Mouse (Mus musculus) regulatory T cell (primary cell): ENCODE measurements around the gene Snrnp70.

Source experiments
- in situ Hi-C: fragments of 300-600 bp; cut with MboI, MseI; formaldehyde crosslinking; loops from one replicate; pipeline ENCODE4 v1.15.1; 2025; ENCODE audit warnings: high pct_unique_total_duplicates

Gene Snrnp70

GRCm38 (mm10) chr7:45395578-45396336, at the start of gene Snrnp70:
Gene Snrnp70 (minus strand): TSS chr7:45395742.
- in situ Hi-C loops: no loop called here

DNA sequence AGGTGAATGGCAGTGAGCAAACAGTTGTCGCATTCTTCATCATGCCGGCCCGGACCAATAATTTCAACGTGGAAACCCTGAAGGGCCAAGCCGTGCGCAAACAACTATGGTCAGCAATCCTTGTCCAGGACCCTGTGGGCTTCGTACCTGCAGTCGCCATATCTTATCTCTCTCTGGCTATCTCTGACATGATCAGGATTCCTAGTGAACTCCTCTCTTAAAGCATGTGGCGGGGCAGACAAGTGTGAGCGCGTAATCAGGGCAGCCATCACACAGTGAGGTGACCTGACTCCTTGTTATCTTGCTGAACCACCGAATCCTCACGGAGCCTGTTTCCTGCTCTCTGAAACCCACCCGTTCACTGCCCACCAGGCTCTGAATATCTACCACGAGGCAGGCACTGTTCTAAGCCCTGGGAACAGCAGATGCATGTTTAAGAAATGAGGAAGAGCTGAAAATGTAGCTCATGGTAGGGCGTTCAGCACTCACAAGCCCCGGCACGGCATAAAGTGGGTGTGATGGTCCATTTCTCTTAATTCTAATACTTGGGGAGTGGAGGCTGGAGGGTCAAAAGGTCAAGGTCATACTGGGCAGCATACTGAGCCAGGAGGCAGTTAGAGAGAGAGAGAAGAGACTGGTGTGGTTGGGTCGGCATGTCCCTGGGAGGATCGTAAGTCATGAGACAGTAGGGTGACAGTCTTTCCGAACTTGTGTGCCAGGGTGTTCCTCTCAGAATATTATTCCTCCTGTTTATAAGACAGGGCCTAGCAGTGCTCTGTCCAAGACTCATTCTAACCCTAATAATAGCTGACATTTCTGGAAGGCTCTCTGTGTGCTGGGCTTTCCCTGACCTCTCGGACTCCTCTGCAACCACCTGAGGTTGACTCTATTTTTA, 48.2 kb upstream of the Snrnp70 start:
- in situ Hi-C loops: no loop called here

GRCm38 (mm10) chr7:45437521-45438276, 42.2 kb upstream of the Snrnp70 start, which contains the start of gene Ruvbl2:
Gene Ruvbl2 (minus strand): TSS chr7:45438096.
- in situ Hi-C loops: loop anchor here (10.0 kb wide), 1 partner anchor 377 kb away; the partner anchor contains the start of gene Cyth2

DNA sequence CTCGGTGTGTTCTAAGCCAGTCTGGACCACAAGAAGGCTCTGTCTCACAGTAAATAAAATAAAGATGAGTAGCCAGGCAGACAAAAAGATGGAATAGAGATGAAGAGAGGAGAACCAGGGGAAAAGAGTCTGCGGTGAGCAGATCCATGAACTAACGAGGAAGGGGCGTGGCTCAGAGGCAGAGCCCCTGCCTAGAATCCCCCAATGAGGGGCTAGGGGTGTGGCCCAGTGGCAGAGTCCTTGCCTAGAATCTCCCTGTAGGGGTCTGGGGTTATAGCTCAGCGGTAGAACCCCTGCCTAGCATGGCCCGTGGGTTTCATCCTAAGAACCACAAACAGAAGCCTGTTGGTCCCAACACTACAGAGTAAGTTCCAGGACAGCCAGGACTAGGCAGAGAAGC, 41.5 kb upstream of the Snrnp70 start:
- in situ Hi-C loops: loop anchor here (10.0 kb wide), 1 partner anchor 378 kb away; the partner anchor contains the start of gene Cyth2

DNA sequence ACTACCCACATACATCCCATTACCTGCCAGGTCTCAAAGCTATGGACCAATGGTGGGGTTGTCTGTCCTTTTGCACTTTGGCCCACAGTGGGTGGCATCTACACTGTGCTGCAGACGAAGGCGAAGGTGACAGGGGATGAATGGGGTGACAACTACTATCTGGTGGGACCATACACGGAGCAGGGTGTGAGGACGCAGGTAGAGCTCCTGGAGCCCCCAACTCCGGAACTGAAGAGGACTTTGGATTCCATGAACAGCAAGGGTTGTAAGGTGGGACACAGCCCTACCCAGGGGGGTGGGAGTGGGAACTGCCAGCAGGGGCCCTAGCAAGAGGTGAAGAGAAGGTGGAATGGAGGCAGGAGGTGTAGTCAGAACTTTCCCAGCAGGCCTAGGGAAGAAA, 40.9 kb upstream of the Snrnp70 start:
- in situ Hi-C loops: loop anchor here (10.0 kb wide), 1 partner anchor 378 kb away; the partner anchor contains the start of gene Cyth2

GRCm38 (mm10) chr7:45435038-45435437, 39.5 kb upstream of the Snrnp70 start:
- in situ Hi-C loops: loop anchor here (10.0 kb wide), 1 partner anchor 380 kb away; the partner anchor contains the start of gene Cyth2

GRCm38 (mm10) chr7:45434203-45435015, 38.9 kb upstream of the Snrnp70 start, which contains the start of gene Gys1:
Gene Gys1 (plus strand): TSS chr7:45434844.
- in situ Hi-C loops: loop anchor here (10.0 kb wide), 1 partner anchor 380 kb away; the partner anchor contains the start of gene Cyth2

GRCm38 (mm10) chr7:45433835-45434202, 38.3 kb upstream of the Snrnp70 start:
- in situ Hi-C loops: loop anchor here (10.0 kb wide), 1 partner anchor 381 kb away; the partner anchor contains the start of gene Cyth2

DNA sequence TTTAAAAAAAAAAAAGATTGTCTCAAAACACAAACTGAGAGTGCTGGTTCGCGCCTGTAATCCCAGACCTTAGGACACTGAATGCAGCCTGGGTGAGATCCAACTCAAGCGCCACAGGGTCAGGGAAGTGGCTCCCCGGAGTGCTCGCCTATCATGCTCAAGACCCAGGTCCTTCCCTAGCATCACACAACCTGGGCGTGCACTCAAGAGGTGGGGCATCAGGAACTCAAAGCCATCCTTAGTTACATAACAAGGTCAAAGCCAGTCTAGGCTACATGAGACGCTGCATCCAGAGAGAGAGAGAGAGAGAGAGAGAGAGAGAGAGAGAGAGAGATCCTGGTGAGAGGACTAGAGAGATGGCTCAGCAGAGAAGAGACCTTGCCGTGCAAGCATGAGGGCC, 31.0 kb upstream of the Snrnp70 start:
- in situ Hi-C loops: no loop called here

DNA sequence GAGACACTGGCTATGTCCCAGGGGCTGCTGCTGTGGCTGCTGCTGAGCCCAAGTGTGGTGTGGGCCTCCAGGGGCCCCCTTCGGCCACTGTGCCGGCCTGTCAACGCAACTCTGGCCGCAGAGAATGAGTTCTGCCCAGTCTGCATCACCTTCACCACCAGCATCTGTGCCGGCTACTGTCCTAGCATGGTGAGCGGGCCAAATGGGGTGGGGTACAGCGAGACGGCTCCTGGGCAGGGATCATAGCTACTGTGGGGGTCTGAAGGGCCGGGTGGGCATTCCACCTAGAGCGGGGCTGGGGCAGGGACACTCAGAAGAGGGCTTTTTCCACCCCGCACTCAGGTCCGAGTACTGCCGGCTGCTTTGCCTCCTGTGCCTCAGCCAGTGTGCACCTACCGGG, 25.7 kb upstream of the Snrnp70 start:
- in situ Hi-C loops: no loop called here

- in situ Hi-C loops: no loop called here
Observed at GRCm38 (mm10) chr7:45420615-45420919, 25.0 kb upstream of the Snrnp70 start, which contains the start of gene Lhb. Gene Lhb (plus strand): TSS chr7:45420820.

DNA sequence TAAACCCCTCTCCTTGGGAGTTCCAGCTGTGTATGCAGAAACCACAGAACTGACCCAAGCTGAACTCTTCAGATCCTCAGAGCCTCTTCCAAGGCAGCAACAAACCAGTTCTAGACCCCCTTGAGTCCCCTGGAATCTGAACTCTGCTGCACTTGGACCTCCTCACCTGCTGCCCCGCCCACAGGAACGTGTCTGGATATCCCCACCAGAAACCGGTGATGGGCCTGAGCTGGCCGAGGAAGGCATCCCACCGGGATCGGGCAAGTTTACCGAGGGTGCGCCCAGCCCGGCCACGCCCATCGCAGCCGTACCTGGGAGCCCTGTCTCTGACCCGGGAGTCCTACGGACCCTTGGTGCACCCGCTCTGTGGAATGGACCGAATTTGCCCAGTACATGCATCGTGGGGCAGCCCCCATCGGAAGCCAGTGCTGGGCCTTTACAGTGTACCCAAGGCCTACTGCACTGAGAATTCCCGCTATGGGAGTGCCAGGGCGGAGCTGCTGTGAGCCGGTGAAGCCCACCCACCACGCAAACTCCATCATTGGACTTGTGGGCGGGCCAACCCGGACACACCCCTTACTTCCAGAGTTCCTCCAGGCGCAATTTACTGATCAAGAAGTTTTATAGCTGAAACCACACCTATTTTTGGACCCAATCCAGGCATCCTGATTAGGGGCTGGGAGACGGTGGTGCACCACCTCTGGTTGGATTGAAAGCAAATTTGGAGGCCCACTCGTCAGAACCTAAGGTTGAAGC, 24.5 kb upstream of the Snrnp70 start:
- in situ Hi-C loops: no loop called here

GRCm38 (mm10) chr7:45417962-45418492, 22.5 kb upstream of the Snrnp70 start:
- in situ Hi-C loops: no loop called here

- in situ Hi-C loops: no loop called here
Observed at GRCm38 (mm10) chr7:45415636-45416035, 20.1 kb upstream of the Snrnp70 start.

GRCm38 (mm10) chr7:45414740-45415224, 19.2 kb upstream of the Snrnp70 start:
- in situ Hi-C loops: no loop called here

DNA sequence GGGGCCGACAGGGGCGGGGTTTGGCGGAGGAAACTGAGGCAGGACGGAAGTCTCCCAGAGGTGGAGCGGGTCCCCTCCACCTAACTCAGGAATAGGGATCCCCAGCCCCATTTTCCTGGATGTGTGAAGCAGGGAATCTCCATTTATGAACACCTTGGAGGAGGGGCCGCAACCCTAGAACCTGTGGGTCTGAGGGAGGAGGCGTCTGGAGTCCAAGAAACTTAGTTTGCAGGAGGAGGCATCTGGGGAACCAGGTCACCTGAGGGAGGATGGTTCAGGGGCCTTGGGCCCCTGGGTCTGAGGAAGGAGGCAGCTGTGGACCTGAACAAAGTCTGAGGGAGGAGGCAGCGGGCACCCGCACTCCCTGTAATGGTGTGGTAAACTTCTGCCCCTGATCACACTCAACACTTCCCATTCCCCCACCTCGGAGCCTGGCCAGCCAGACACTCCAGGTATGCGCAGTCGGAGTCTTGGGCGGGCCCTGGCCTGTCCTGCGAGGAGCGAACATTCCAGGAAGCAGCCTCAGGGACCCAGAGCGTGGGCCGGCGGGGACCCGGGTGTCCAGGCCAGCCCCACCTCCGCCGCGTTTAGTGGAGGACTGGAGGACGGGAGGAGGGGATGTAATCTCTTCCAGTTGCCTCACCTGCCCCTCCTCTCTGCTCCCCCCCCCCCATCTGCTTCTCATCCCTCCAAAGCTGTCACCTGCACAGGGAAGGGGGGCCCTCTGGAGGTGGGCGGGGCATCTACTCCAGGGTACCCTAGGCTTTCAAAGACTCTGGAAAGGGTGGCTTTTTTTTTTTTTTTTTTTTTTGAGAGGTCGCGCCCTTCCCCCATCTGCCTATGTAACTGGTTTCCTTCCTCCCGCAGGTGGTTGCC, 18.6 kb upstream of the Snrnp70 start:
- in situ Hi-C loops: no loop called here

DNA sequence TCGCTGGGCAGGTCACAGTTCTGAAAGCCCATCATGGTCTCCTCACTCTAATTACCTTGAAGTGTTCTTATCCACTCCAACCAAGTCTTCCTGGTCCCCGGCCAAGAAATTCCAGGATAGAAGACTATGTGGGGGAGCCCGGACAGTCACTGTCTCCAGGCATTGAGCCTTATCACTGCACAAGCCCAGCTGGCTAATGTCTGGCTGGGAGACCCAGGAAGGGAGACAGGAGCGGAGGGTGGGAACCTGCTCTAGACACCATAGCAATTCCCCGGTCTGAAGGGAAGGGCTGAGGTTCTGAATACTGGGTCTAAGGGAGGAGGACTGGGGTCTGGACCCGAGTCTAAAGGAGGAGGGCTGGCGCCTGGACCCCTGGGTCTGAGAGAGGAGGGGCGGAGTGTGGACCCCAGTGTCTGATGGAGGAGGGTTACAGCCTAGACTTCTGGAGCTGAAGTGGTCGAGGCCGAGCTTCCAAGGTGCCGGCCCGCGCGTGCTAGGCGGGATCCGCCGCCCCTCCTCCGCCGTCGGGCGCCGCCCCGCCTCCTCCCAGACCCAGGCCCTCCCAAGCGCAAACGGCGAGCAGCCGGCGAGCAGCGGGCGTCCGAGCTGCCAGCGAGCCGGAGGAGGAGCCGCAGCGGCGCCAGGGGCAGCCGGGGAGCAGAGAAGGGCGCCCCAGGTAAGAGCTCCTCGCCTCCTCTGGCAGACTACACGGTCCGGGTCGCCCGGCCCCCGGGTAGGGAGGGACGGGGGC, 17.7 kb upstream of the Snrnp70 start, which contains the start of gene Ntf5:
Gene Ntf5 (plus strand): TSS at position 583 of the 751 bp plus-strand sequence.
- in situ Hi-C loops: no loop called here

DNA sequence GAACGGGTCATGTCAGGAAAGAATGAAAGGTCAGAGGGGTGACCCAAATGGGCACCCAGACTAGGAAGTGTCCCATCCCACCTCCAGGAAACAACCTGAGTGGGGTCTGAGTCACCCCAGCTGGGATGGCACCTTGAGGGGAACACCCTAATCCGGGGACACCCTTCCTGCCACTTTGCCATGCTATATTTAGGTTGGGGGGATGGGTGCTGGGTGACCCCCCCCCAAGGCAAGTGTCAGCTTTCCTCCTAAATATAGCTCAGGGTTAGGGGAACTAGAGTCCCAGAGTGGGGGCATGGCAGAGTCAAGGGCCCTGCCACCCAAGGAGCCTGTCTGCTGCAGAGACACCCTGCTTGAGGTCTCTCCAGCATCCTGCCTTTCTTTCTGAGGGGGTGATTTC, 16.9 kb upstream of the Snrnp70 start:
- in situ Hi-C loops: no loop called here
